Mouse (Mus musculus): ENCODE data around the gene Arhgap22. TPM values are rescaled to one million over a fixed set of nuclear protein-coding genes. Genes with fewer than 3 reads are reported as not detected.

Arhgap22 gene
- polyA plus RNA-seq, 1 experiment: 10.8 TPM

GRCm38 (mm10) chr14:33343131-33343725 lies 129.4 kb downstream of the Arhgap22 start:
- no peaks in the 10 kb centered on the region for H3K4me1 ChIP-seq (ENCODE audit: control insufficient read depth, insufficient read depth, low read length)
- H3K36me3 ChIP-seq (ENCODE audit: control insufficient read depth, insufficient read depth, low read length, poor library complexity, severe bottlenecking): no peaks in the 10 kb centered on the region
- no peaks in the 10 kb centered on the region for H3K9me3 ChIP-seq (replicated peaks; ENCODE audit: control insufficient read depth, insufficient read depth, low read length, poor library complexity, severe bottlenecking)
- no peak overlapping the region for H3K4me3 ChIP-seq (ENCODE audit: low read depth, low read length)
- TF ChIP-seq EP300 (IDR thresholded peaks at IDR 0.05; ENCODE audit: insufficient read depth, low read depth, low read length) (no peak), POLR2A (IDR thresholded peaks at IDR 0.05; ENCODE audit: insufficient read depth, low read length) (no peak), CTCF (IDR thresholded peaks at IDR 0.05; ENCODE audit: low read depth, low read length) (no peak)
- no peaks in the 10 kb centered on the region for H3K27me3 ChIP-seq (ENCODE audit: control insufficient read depth, insufficient read depth, low read length, poor library complexity, severe bottlenecking)
- no peak overlapping the region for H3K27ac ChIP-seq (ENCODE audit: insufficient read depth, low read length)
- no peak overlapping the region for H3K9ac ChIP-seq (ENCODE audit: low read depth, poor library complexity, severe bottlenecking)

- Histone ChIP-seq H3K4me1 (ENCODE audit: control insufficient read depth, insufficient read depth, low read length) (no peaks in the 10 kb centered on the region), H3K9me3 (replicated peaks; ENCODE audit: control insufficient read depth, insufficient read depth, low read length, poor library complexity, severe bottlenecking) (no peaks in the 10 kb centered on the region), H3K9ac (ENCODE audit: low read depth, poor library complexity, severe bottlenecking) (no peak overlapping the region), H3K4me3 (ENCODE audit: low read depth, low read length) (no peak overlapping the region), H3K36me3 (ENCODE audit: control insufficient read depth, insufficient read depth, low read length, poor library complexity, severe bottlenecking) (no peaks in the 10 kb centered on the region), H3K27me3 (ENCODE audit: control insufficient read depth, insufficient read depth, low read length, poor library complexity, severe bottlenecking) (no peaks in the 10 kb centered on the region; the same call in 1 of the 2 replicates), H3K27ac (ENCODE audit: insufficient read depth, low read length) (no peak overlapping the region)
- no peak for TF ChIP-seq EP300 (IDR thresholded peaks at IDR 0.05; ENCODE audit: insufficient read depth, low read depth, low read length)
- TF ChIP-seq CTCF (IDR thresholded peaks at IDR 0.05; ENCODE audit: low read depth, low read length): no peak
- TF ChIP-seq POLR2A (IDR thresholded peaks at IDR 0.05; ENCODE audit: insufficient read depth, low read length): no peak
Measured at GRCm38 (mm10) chr14:33346546-33346945, 132.7 kb downstream of the Arhgap22 start.

DNA sequence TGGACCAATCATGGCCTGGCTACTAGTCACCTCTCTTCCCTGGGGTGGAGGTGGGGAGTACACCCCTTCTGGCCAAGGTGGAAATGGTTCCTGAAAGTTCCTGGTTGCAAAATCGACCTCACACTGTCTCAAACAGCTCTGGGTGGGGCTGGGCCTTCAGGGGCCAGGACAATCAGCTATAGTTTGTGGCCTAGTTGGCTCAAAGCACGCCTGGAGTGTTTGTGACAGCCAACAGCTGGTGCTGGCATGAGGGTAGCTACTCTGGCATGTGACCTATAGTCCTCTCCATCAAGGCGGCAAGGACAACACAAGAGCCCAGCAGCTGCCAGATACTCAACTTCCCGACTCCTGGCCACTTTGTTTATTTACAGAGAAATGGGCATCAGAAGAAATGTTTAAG lies 133.9 kb downstream of the Arhgap22 start:
- no peak overlapping the region for H3K9ac ChIP-seq (ENCODE audit: low read depth, poor library complexity, severe bottlenecking)
- TF ChIP-seq EP300 (IDR thresholded peaks at IDR 0.05; ENCODE audit: insufficient read depth, low read depth, low read length): no peak
- H3K4me3 ChIP-seq (ENCODE audit: low read depth, low read length): no peak overlapping the region
- no peaks in the 10 kb centered on the region; the same call in 1 of the 2 replicates for H3K27me3 ChIP-seq (ENCODE audit: control insufficient read depth, insufficient read depth, low read length, poor library complexity, severe bottlenecking)
- H3K4me1 ChIP-seq (ENCODE audit: control insufficient read depth, insufficient read depth, low read length): no peaks in the 10 kb centered on the region
- H3K9me3 ChIP-seq (replicated peaks; ENCODE audit: control insufficient read depth, insufficient read depth, low read length, poor library complexity, severe bottlenecking): no peaks in the 10 kb centered on the region
- no peaks in the 10 kb centered on the region for H3K36me3 ChIP-seq (ENCODE audit: control insufficient read depth, insufficient read depth, low read length, poor library complexity, severe bottlenecking)
- H3K27ac ChIP-seq (ENCODE audit: insufficient read depth, low read length): no peak overlapping the region

GRCm38 (mm10) chr14:33348146-33348545 lies 134.3 kb downstream of the Arhgap22 start:
- Histone ChIP-seq H3K9ac (ENCODE audit: low read depth, poor library complexity, severe bottlenecking) (no peak overlapping the region), H3K4me3 (ENCODE audit: low read depth, low read length) (no peak overlapping the region), H3K36me3 (ENCODE audit: control insufficient read depth, insufficient read depth, low read length, poor library complexity, severe bottlenecking) (no peaks in the 10 kb centered on the region), H3K9me3 (replicated peaks; ENCODE audit: control insufficient read depth, insufficient read depth, low read length, poor library complexity, severe bottlenecking) (no peaks in the 10 kb centered on the region), H3K27me3 (ENCODE audit: control insufficient read depth, insufficient read depth, low read length, poor library complexity, severe bottlenecking) (no peaks in the 10 kb centered on the region; the same call in 1 of the 2 replicates), H3K27ac (ENCODE audit: insufficient read depth, low read length) (no peak overlapping the region), H3K4me1 (ENCODE audit: control insufficient read depth, insufficient read depth, low read length) (no peaks in the 10 kb centered on the region)
- TF ChIP-seq POLR2A (IDR thresholded peaks at IDR 0.05; ENCODE audit: insufficient read depth, low read length): no peak
- TF ChIP-seq CTCF (IDR thresholded peaks at IDR 0.05; ENCODE audit: low read depth, low read length): no peak
- TF ChIP-seq EP300 (IDR thresholded peaks at IDR 0.05; ENCODE audit: insufficient read depth, low read depth, low read length): no peak

DNA sequence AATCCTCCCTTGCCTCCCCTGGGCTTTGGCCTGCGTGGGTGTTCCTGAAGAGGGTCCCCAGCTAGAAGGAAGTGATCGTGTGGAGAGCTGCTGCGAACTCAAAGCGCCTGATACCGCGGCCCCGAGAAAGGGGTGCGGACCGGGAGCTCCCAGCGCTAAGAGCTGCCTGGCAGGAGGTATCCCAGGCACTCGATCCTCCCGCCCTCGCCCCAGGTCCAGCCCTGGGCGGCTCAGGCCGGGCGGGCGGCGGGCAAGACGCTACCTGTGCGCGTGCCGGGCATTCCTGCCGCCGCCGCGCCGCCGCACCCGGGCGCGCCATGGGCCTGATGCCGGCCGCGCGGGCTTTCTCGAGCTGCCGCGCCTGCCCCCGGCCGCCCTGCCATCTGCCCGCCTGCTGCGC lies 137.2 kb downstream of the Arhgap22 start:
- H3K27ac ChIP-seq (ENCODE audit: insufficient read depth, low read length): no peak overlapping the region
- H3K4me3 ChIP-seq (ENCODE audit: low read depth, low read length): peak overlapping the region; percentile 65
- no peaks in the 10 kb centered on the region for H3K9me3 ChIP-seq (replicated peaks; ENCODE audit: control insufficient read depth, insufficient read depth, low read length, poor library complexity, severe bottlenecking)
- no peaks in the 10 kb centered on the region for H3K4me1 ChIP-seq (ENCODE audit: control insufficient read depth, insufficient read depth, low read length)
- no peaks in the 10 kb centered on the region; the same call in 1 of the 2 replicates for H3K27me3 ChIP-seq (ENCODE audit: control insufficient read depth, insufficient read depth, low read length, poor library complexity, severe bottlenecking)
- H3K9ac ChIP-seq (ENCODE audit: low read depth, poor library complexity, severe bottlenecking): peak overlapping the region; percentile 42
- TF ChIP-seq POLR2A (IDR thresholded peaks at IDR 0.05; ENCODE audit: insufficient read depth, low read length): no peak
- no peak for TF ChIP-seq CTCF (IDR thresholded peaks at IDR 0.05; ENCODE audit: low read depth, low read length)
- no peak for TF ChIP-seq EP300 (IDR thresholded peaks at IDR 0.05; ENCODE audit: insufficient read depth, low read depth, low read length)
- no peaks in the 10 kb centered on the region for H3K36me3 ChIP-seq (ENCODE audit: control insufficient read depth, insufficient read depth, low read length, poor library complexity, severe bottlenecking)

DNA sequence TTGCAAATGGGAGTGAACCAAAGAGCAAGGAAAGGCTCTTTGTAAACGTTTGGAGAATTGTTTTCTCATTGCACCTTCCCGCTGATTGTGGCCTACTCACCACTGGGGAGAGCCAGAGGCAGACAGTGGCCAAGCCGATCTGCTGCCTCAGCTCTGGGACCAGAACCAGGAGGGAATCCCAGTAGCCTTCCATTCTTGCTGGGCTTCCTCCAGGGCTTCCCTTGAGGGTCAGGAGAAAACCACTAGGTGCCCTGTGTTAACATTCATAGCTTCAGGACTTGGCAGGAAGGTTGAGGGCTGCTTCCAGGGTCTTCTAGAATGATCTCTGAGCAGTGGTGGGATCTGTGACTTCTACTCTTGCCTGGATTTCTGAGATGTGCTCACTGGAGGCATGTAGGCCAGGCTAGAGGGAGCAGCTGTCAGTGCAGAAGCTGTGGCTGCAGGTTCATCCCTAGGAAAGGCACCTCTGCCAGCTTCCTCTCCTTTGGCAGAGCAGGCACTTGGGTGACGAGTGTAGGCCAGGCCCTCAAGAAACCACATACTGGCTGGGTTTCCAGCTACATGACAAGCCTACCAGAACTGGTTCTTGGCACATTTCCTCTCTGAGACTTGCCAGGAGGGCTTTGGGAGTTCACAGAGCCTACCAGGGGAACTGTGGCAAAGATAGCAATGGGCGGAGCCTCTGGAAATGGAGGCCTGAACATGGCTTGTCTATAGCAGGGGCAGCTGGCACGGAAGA lies 138.3 kb downstream of the Arhgap22 start:
- no peak overlapping the region for H3K27ac ChIP-seq (ENCODE audit: insufficient read depth, low read length)
- H3K9ac ChIP-seq (ENCODE audit: low read depth, poor library complexity, severe bottlenecking): no peak overlapping the region
- H3K4me1 ChIP-seq (ENCODE audit: control insufficient read depth, insufficient read depth, low read length): no peaks in the 10 kb centered on the region
- H3K4me3 ChIP-seq (ENCODE audit: low read depth, low read length): no peak overlapping the region
- H3K36me3 ChIP-seq (ENCODE audit: control insufficient read depth, insufficient read depth, low read length, poor library complexity, severe bottlenecking): no peaks in the 10 kb centered on the region
- H3K9me3 ChIP-seq (replicated peaks; ENCODE audit: control insufficient read depth, insufficient read depth, low read length, poor library complexity, severe bottlenecking): no peaks in the 10 kb centered on the region
- no peaks in the 10 kb centered on the region; the same call in 1 of the 2 replicates for H3K27me3 ChIP-seq (ENCODE audit: control insufficient read depth, insufficient read depth, low read length, poor library complexity, severe bottlenecking)
- TF ChIP-seq CTCF (IDR thresholded peaks at IDR 0.05; ENCODE audit: low read depth, low read length) (no peak), POLR2A (IDR thresholded peaks at IDR 0.05; ENCODE audit: insufficient read depth, low read length) (no peak), EP300 (IDR thresholded peaks at IDR 0.05; ENCODE audit: insufficient read depth, low read depth, low read length) (no peak)

Data from ES-Bruce4 (cell line).